Mouse (Mus musculus): ENCODE data around the gene Olfr69. TPM values are rescaled to one million over a fixed set of nuclear protein-coding genes. Genes with fewer than 3 reads are reported as not detected.
"Not testable (repeated sequence)": the region's sequence is repeated elsewhere in the genome, so short reads cannot be mapped to it uniquely, and the experiment has no call there.

The Olfr69 gene
- not detected in 2 replicates for polyA plus RNA-seq (2015; fragmentation: Nextera tagmentation; extraction: Ambion mirVana)

DNA sequence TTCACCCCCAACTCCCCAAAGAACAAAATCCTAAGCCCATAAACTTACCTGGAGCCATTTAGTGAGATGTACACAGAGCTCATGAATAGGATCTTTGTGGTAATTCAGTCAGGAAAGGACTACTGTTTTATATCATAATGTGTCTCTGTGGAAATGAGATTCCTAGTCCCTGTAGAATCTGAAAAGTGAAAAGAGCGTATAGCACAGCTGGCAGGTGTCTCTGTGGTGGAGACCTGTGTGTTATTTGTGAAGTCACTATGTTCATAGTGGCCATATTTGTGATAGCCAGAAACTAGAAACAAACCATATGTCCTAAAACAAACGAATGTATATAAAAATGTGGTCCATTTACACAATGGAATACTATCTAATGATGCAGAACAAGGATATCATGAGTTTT, at the start of gene Olfr69:
Olfr69 (minus strand) TSS at position 101 of the 400 bp plus-strand sequence.
- Histone ChIP-seq H3K9ac (no peak within 1 kb of the TSS), H3K4me3 (no peak within 1 kb of the TSS), H3K4me2 (no peak within 1 kb of the TSS), H3K27me3 (no peaks in the 10 kb centered on the region), H3K36me3 (no peaks in the 10 kb centered on the region), H3K4me1 (replicated peaks) (no peaks in the 10 kb centered on the region), H3K9me3 (no peaks in the 10 kb centered on the region), H3K27ac (replicated peaks) (no peak within 1 kb of the TSS)
- no peak for ATAC-seq (ENCODE audit: low read depth)
- WGBS = 85% methylated on average over 2 of the region's 2 CpGs

DNA sequence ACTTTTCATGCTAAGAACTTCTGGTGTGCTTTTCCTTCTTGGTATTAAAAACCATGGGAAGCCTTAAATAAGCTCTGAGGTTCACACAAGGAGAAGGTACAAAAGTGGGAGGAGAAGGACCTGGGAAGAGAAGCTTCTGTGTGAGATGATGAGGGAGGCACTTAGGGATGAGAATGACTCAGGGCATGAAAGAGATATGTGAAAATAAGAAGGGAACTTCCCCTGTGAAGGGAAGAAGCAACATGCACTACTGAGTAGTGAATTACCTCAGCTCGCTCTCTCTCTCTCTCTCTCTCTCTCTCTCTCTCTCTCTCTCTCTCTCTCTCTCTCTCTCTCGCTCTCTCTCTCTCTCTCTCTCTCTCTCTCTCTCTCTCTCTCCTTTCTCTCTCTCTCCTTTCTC, 43.7 kb upstream of the Olfr69 start:
- H3K27me3 ChIP-seq; H3K9me3 ChIP-seq; H3K4me1 ChIP-seq (replicated peaks); H3K9ac ChIP-seq; H3K27ac ChIP-seq (replicated peaks); H3K4me2 ChIP-seq; H3K4me3 ChIP-seq; H3K36me3 ChIP-seq; ATAC-seq (ENCODE audit: low read depth): not testable (repeated sequence)
- 50% methylated on average over 1 of the region's 2 CpGs for WGBS

DNA sequence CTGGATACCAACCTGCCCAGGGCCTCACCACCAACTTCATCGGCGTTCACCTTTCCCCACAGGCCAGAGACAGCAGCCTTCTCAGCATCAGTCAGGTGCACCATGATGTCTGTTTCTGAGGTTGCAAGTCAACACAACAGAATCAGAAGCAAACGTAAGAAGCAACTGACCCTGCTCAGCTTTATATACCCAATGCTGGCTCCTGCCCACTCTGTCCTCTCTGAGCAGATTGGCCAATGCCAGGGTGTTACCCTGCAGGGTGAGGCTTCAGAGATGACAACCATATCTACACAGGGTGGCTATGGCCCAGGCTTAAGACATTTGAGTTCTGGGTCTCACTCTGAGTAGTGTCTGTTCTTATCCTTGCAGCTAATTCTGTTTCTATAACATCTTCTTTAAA, 42.4 kb upstream of the Olfr69 start, which contains the start of gene Hbb-bt:
Hbb-bt (minus strand) TSS at position 231 of the 400 bp plus-strand sequence.
- H3K27me3 ChIP-seq = no peaks in the 10 kb centered on the region
- H3K4me2 ChIP-seq = no peak within 1 kb of the TSS
- H3K36me3 ChIP-seq = no peaks in the 10 kb centered on the region
- no peak for ATAC-seq (ENCODE audit: low read depth)
- no peak within 1 kb of the TSS for H3K27ac ChIP-seq (replicated peaks)
- H3K9me3 ChIP-seq = no peaks in the 10 kb centered on the region
- H3K9ac ChIP-seq = no peak within 1 kb of the TSS
- H3K4me1 ChIP-seq (replicated peaks) = no peaks in the 10 kb centered on the region
- 92% methylated on average over 3 of the region's 3 CpGs for WGBS
- H3K4me3 ChIP-seq = no peak within 1 kb of the TSS

DNA sequence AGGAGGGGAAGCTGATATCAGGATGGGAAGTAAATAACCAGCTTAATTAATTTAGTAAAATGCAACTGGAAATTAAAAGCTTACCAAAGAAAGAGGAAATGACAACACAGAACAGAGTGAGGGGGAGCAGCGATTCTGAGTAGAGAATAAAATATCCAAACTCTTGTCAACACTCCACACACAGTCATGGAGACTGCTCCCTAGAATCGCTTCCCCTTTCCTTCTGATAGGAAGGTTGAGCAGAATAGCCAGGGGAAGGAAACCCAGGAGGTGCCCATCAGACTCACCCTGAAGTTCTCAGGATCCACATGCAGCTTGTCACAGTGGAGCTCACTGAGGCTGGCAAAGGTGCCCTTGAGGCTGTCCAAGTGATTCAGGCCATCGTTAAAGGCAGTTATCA, 41.8 kb upstream of the Olfr69 start:
- WGBS = no CpG with 5 or more reads among the region's 3 CpGs
- not testable (repeated sequence) for H3K27me3 ChIP-seq; ATAC-seq (ENCODE audit: low read depth)

DNA sequence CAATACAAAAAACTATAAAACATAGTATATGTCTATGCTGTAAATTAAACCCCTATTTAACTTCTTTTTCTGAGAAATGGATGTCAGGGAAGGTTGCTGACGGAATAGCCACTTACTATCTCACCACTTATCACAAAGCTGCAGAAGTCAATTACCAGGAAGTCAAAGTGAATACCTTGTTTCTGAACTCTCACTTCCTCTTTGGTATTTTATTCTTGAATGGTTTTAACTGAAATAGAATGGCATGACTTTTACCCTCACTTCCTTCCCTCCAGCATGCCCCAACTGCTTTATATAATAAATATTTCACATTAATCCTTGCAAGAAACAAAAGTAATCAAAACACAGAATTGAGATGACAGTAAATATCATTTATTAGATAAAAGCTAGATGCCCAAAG, 40.8 kb upstream of the Olfr69 start:
- ATAC-seq (ENCODE audit: low read depth) = no peak
- 74% methylated on average over 1 of the region's 1 CpGs for WGBS
- no peaks in the 10 kb centered on the region for H3K36me3 ChIP-seq

More for the DNA sequence above, 41.8 kb upstream of the Olfr69 start:
- not testable (repeated sequence) for H3K4me3 ChIP-seq; H3K27ac ChIP-seq (replicated peaks); H3K36me3 ChIP-seq; H3K4me2 ChIP-seq; H3K4me1 ChIP-seq (replicated peaks); H3K9ac ChIP-seq; H3K9me3 ChIP-seq

DNA sequence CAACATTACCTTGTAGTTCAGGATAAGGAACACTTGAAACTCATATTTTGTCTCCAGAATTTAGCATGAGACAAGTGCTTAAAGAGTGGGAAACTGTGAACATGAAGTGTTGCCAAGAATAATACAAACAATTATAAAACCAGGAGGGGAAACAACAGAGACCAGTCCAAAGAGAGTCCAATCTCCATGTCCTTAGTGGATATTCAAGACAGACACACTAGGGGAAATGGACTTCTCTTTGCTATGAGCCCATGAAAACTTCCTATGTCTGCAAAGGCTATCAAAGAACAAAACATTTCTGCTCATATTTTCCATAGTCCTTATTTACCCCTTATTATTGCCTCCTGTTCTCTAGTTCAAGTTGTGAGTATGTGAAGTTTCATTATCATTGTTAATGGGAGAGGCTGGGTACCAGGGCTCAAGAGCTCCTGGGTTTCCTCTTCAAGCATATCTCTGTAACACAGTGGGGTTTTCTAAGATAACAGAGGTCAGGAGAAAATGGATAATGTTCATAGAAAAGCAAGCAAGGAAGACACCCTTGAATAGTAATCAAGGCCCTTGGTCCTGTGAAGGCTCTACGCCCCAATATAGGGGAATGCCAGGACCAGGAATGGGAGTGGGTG, 39.9 kb upstream of the Olfr69 start:
- Histone ChIP-seq H3K27ac (replicated peaks) (no peak overlapping the region), H3K4me1 (replicated peaks) (no peaks in the 10 kb centered on the region), H3K9ac (no peak overlapping the region), H3K4me2 (no peak overlapping the region), H3K4me3 (no peak overlapping the region), H3K27me3 (no peaks in the 10 kb centered on the region), H3K9me3 (no peaks in the 10 kb centered on the region), H3K36me3 (no peaks in the 10 kb centered on the region)
- no peak for ATAC-seq (ENCODE audit: low read depth)
- WGBS = 93% methylated on average over 1 of the region's 1 CpGs

More for the DNA sequence above, 40.8 kb upstream of the Olfr69 start:
- Histone ChIP-seq H3K27me3 (no peaks in the 10 kb centered on the region), H3K4me2 (no peak overlapping the region), H3K4me1 (replicated peaks) (no peaks in the 10 kb centered on the region), H3K4me3 (no peak overlapping the region), H3K9ac (no peak overlapping the region), H3K27ac (replicated peaks) (no peak overlapping the region), H3K9me3 (no peaks in the 10 kb centered on the region)

DNA sequence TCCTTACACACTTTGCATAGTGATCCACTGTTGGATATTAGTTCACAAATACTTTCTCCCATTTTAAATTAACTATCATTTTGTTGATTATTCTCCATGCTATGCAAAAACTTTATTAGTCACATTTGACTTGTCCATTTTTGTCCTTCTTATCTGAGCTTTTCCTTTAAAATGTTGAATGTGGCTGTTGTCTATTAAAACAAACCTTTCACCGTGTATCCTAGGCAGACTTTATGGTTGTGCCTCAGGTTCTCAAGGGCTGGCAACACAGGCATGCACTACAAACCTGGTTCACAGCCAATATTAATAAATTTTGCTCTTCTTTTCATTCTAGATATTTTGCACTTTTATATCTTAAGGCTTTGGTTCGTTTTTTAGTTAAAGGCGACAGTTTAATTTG, 39.4 kb upstream of the Olfr69 start:
- 85% methylated on average over 3 of the region's 3 CpGs for WGBS
- Histone ChIP-seq H3K4me1 (replicated peaks) (no peaks in the 10 kb centered on the region), H3K4me2 (no peak overlapping the region), H3K27ac (replicated peaks) (no peak overlapping the region), H3K27me3 (no peaks in the 10 kb centered on the region), H3K9ac (no peak overlapping the region), H3K4me3 (no peak overlapping the region), H3K36me3 (no peaks in the 10 kb centered on the region), H3K9me3 (no peaks in the 10 kb centered on the region)
- no peak for ATAC-seq (ENCODE audit: low read depth)

DNA sequence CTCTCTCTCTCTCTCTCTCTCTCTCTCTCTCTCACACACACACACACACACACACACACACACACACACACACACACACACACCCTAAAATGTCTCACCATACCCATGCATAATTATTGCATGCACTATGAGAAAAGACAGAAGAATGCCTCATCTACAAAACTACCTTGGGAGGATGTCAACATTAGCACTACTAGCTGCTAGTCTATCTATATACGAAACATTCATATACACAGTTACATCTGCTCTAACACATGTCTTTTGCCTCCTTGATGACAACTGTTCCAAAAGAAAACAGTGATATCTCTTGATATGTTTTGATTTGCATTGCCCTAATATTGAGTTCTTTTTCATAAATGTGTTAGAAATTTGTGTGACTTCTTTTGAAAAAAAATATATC, 38.9 kb upstream of the Olfr69 start:
- no peak for ATAC-seq (ENCODE audit: low read depth)
- Histone ChIP-seq H3K4me3 (no peak overlapping the region), H3K4me2 (no peak overlapping the region), H3K36me3 (no peaks in the 10 kb centered on the region), H3K9ac (no peak overlapping the region), H3K27ac (replicated peaks) (no peak overlapping the region), H3K4me1 (replicated peaks) (no peaks in the 10 kb centered on the region), H3K27me3 (no peaks in the 10 kb centered on the region), H3K9me3 (no peaks in the 10 kb centered on the region)
- WGBS = 91% methylated on average over 1 of the region's 1 CpGs

DNA sequence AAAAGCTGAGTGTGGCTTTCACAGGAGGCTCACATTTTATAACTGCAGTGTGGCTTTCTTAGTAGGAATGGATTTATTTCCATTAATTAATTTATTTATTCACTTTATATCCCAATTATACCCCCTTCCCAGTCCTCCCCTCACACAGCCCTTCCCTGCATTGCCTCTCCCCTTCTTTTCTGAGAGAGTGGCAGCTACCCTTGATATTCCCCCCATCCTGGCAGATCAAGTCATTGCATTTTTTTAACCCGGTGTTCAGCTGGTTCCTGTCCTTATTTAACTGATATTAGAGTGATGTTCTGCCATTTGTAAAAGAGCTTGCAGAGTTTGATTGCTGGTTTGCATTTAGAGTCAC, 38.4 kb upstream of the Olfr69 start:
- Histone ChIP-seq H3K4me1 (replicated peaks) (no peaks in the 10 kb centered on the region), H3K36me3 (no peaks in the 10 kb centered on the region), H3K4me2 (no peak overlapping the region), H3K9me3 (no peaks in the 10 kb centered on the region), H3K9ac (no peak overlapping the region), H3K4me3 (no peak overlapping the region), H3K27ac (replicated peaks) (no peak overlapping the region), H3K27me3 (no peaks in the 10 kb centered on the region)
- no peak for ATAC-seq (ENCODE audit: low read depth)
- WGBS = 76% methylated on average over 1 of the region's 1 CpGs

DNA sequence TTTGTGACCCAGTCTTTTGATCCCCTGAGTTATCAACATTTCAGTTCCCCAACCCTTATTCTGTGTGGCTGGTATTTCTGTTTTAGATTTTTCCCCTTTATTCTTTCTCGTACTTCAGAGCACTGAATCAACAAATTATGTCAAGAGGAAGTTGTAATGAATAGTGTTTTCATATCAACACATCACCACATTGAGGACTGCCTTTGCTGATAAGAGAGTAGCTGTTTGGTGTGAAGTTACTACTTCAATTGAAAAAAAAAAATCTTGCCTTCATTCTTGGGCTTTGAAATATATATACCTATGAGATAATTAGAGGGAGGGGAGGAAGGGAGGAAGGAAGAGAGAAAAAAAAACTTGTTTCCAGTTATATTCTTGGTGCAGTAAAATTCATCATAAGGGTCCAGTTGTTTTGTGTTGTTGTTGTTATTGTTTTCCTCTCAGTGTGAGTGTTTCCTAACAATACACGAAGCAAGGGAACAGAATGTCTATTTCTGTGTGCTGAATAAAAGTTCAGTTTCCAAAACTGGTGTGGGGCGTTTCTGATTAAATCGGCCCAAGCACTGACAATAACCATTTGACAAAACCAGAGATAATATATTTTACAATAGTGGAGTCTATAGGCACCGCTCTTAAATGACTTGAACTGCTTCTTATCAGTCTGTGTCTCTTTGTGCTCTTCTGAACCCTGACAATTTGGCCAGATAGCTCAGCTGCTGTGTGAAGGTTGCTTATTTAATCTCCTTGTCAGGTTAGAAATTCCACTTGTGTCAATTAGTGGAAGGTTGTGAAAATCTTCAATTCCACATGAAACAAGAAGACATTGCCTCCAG, 37.8 kb upstream of the Olfr69 start:
- WGBS = 71% methylated on average over 5 of the region's 5 CpGs
- Histone ChIP-seq H3K4me1 (replicated peaks) (no peaks in the 10 kb centered on the region), H3K36me3 (no peaks in the 10 kb centered on the region), H3K27me3 (no peaks in the 10 kb centered on the region), H3K9me3 (no peaks in the 10 kb centered on the region), H3K27ac (replicated peaks) (no peak overlapping the region), H3K4me2 (no peak overlapping the region), H3K9ac (no peak overlapping the region), H3K4me3 (no peak overlapping the region)
- ATAC-seq (ENCODE audit: low read depth) = no peak

DNA sequence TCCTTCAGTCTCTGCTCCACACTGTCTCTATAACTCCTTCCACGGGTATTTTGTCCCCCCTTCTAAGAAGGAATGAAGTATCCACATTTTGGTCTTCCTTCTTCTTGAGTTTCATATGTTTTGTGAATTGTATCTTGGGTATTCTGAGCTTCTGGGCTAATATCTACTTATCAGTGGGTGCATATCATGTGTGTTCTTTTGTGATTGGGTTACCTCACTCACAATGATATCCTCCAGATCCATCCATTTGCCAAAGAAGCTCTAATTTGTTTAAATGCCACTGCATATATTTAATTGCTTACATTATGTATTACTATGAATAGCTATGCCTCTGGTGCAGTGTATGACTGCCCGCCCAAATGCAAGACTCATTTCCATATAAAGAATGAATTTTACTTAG, 36.7 kb upstream of the Olfr69 start:
- H3K9ac ChIP-seq; H3K4me2 ChIP-seq; H3K9me3 ChIP-seq; H3K4me1 ChIP-seq (replicated peaks); ATAC-seq (ENCODE audit: low read depth); H3K36me3 ChIP-seq; H3K4me3 ChIP-seq; H3K27me3 ChIP-seq; H3K27ac ChIP-seq (replicated peaks): not testable (repeated sequence)
- WGBS = 67% methylated on average over 2 of the region's 2 CpGs

DNA sequence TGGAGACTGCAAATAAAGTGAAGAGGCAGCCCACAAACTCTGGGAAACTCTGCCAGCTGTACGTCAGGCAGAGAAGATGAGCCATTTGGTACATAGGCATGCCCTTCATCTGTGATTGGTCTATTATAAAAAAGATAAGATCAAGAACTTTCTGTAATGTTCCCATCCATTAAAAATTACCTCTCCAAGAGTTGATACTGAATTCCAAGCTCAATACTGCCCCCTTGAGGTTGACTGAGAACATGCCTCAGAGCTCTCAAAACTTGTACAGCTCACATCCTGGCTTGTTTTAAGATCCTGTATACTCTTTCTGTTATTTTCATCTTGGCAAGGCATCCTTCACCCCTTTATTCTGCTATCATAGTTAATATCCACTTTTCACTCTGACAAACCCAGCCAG, 35.5 kb upstream of the Olfr69 start:
- 72% methylated on average over 1 of the region's 1 CpGs for WGBS
- Histone ChIP-seq H3K4me2 (no peak overlapping the region), H3K9me3 (no peaks in the 10 kb centered on the region), H3K4me3 (no peak overlapping the region), H3K27me3 (no peaks in the 10 kb centered on the region), H3K9ac (no peak overlapping the region), H3K4me1 (replicated peaks) (no peaks in the 10 kb centered on the region), H3K36me3 (no peaks in the 10 kb centered on the region), H3K27ac (replicated peaks) (no peak overlapping the region)
- no peak for ATAC-seq (ENCODE audit: low read depth)

All from neural tube, embryonic 13.5 days (tissue).